Mouse (Mus musculus) small intestine, adult 2 months (tissue): ENCODE measurements at regions not wholly inside any gene's neighbourhood (a gene's known extent, or its start where the extent isn't known, plus 50 kb on each side); places are given as distances from the start of the nearest gene placed in this dataset.

ENCODE experiments used
- CTCF ChIP-seq: fragments of 200-500 bp; IDR thresholded peaks from 2 replicates; pipeline ENCODE4 v1.5.1; 2012; ENCODE audit warnings: low read depth, mild to moderate bottlenecking, control low read depth, inconsistent platforms, low read length, moderate library complexity, mixed read lengths; ENCODE audit not compliant: insufficient replicate concordance, insufficient read length; ENCODE audit errors: extremely low read depth
- POLR2A ChIP-seq: fragments of 200-500 bp; IDR thresholded peaks from 2 replicates; pipeline ENCODE4 v1.6.1; 2012; ENCODE audit warnings: low read depth, mild to moderate bottlenecking, control low read depth, inconsistent platforms, low read length, moderate library complexity

DNA sequence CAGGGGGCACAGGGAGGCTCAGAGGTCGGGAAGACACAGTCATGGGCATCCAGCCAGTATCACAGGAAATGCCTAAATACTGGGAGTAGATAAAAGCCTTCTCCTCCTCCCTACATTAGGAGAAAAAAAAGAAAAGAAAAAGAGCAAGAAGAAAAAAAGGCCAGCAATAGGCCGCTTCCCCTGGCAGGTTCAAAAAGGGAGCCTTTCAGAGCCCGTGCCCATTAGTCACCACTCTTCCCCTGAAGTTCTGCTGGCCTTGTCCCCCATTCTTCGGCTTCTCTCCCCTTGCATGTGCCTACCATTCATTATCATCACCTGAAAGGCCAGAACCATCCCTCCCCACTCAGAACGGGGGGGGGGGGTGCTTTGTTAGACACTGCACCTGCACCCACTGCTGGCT is 144.5 kb upstream of the Tbx3 start:
- TF ChIP-seq CTCF = no peak
- no peak for TF ChIP-seq POLR2A
